Mouse (Mus musculus) thymus, adult 18-20 months (tissue): ENCODE measurements around the gene Sult6b2.

ENCODE experiments used
- DNase-seq, 2 experiments: peaks; one replicate each; pipeline ENCODE4 v3.0.0; 2022; ENCODE audit warnings: mixed read lengths in 2 of 2

The Sult6b2 gene

GRCm38 (mm10) chr6:142804402-142804801 is at the start of gene Sult6b2:
Gene Sult6b2 (minus strand): TSS chr6:142804502.
- DNase-seq: no peak

- no peak for DNase-seq
Observed at GRCm38 (mm10) chr6:142852419-142853377, 48.4 kb upstream of the Sult6b2 start.

- DNase-seq: no peak
Observed at GRCm38 (mm10) chr6:142850436-142850835, 46.1 kb upstream of the Sult6b2 start.

GRCm38 (mm10) chr6:142849326-142849725 is 45.0 kb upstream of the Sult6b2 start:
- no peak for DNase-seq

GRCm38 (mm10) chr6:142847914-142848674 is 43.8 kb upstream of the Sult6b2 start:
- no peak for DNase-seq

- no peak for DNase-seq
Observed at GRCm38 (mm10) chr6:142846855-142847254, 42.6 kb upstream of the Sult6b2 start.

- no peak for DNase-seq
Observed at GRCm38 (mm10) chr6:142845066-142845465, 40.8 kb upstream of the Sult6b2 start.

- DNase-seq: no peak
Observed at GRCm38 (mm10) chr6:142844061-142844460, 39.8 kb upstream of the Sult6b2 start.

- no peak for DNase-seq
Observed at GRCm38 (mm10) chr6:142838501-142838900, 34.2 kb upstream of the Sult6b2 start.

GRCm38 (mm10) chr6:142837326-142837725 is 33.0 kb upstream of the Sult6b2 start:
- DNase-seq: no peak

- DNase-seq: no peak
Observed at GRCm38 (mm10) chr6:142835726-142836125, 31.4 kb upstream of the Sult6b2 start.

- DNase-seq: no peak
Observed at GRCm38 (mm10) chr6:142834911-142835310, 30.6 kb upstream of the Sult6b2 start.

- no peak for DNase-seq
Observed at GRCm38 (mm10) chr6:142831706-142832105, 27.4 kb upstream of the Sult6b2 start.

- peak in 1 of 2 experiments; percentile 23 for DNase-seq
Observed at GRCm38 (mm10) chr6:142831243-142831642, 26.9 kb upstream of the Sult6b2 start.

- no peak for DNase-seq
Observed at GRCm38 (mm10) chr6:142830221-142830620, 25.9 kb upstream of the Sult6b2 start.

GRCm38 (mm10) chr6:142825449-142825848 is 21.1 kb upstream of the Sult6b2 start:
- no peak for DNase-seq

- DNase-seq: no peak
Observed at GRCm38 (mm10) chr6:142823008-142823787, 18.9 kb upstream of the Sult6b2 start.

GRCm38 (mm10) chr6:142818306-142818705 is 14.0 kb upstream of the Sult6b2 start:
- DNase-seq: no peak

- DNase-seq: no peak
Observed at GRCm38 (mm10) chr6:142815513-142815912, 11.2 kb upstream of the Sult6b2 start.

- peak; percentile 59 to 66 for DNase-seq
Observed at GRCm38 (mm10) chr6:142814495-142814921, 10.2 kb upstream of the Sult6b2 start.

- no peak for DNase-seq
Observed at GRCm38 (mm10) chr6:142814011-142814410, 9.7 kb upstream of the Sult6b2 start.

- DNase-seq: no peak
Observed at GRCm38 (mm10) chr6:142812969-142813368, 8.7 kb upstream of the Sult6b2 start.

- DNase-seq: no peak
Observed at GRCm38 (mm10) chr6:142810239-142810638, 5.9 kb upstream of the Sult6b2 start.
